Mouse (Mus musculus) hindbrain, embryonic 13.5 days (tissue): ENCODE data around the gene En1. TPM values are rescaled to one million over a fixed set of nuclear protein-coding genes. Genes with fewer than 3 reads are reported as not detected.

ENCODE experiments used
- ATAC-seq: fragments of 200-750 bp; cut with Nextera tagmentation; 2 replicates; pipeline ENCODE4 v1.8.0; 2017; ENCODE audit warnings: moderate TSS enrichment; ENCODE audit not compliant: low FRiP score
- H3K27ac ChIP-seq: fragments of 300-500 bp; sonication (generic); 2 replicates; pipeline ENCODE4 v1.5.1; 2015; ENCODE audit warnings: inconsistent platforms, mild to moderate bottlenecking, moderate library complexity
- H3K27me3 ChIP-seq: fragments of 300-500 bp; sonication (generic); 2 replicates; pipeline ENCODE4 v1.6.1; 2015; ENCODE audit warnings: mild to moderate bottlenecking, inconsistent platforms
- H3K36me3 ChIP-seq: fragments of 300-500 bp; sonication (generic); 2 replicates; pipeline ENCODE4 v1.6.1; 2015; ENCODE audit warnings: mild to moderate bottlenecking, inconsistent platforms
- H3K4me1 ChIP-seq: fragments of 300-500 bp; sonication (generic); replicated peaks from 2 replicates; pipeline ENCODE4 v1.6.1; 2015; ENCODE audit warnings: inconsistent platforms
- H3K4me2 ChIP-seq: fragments of 300-500 bp; sonication (generic); 2 replicates; pipeline ENCODE4 v1.6.1; 2015; ENCODE audit warnings: inconsistent platforms, mild to moderate bottlenecking, moderate library complexity
- H3K4me3 ChIP-seq: fragments of 300-500 bp; sonication (generic); 2 replicates; pipeline ENCODE4 v1.5.1; 2015; ENCODE audit warnings: mild to moderate bottlenecking, inconsistent platforms
- H3K9ac ChIP-seq: fragments of 300-500 bp; sonication (generic); 2 replicates; pipeline ENCODE4 v1.6.1; 2015; ENCODE audit warnings: mild to moderate bottlenecking, inconsistent platforms
- H3K9me3 ChIP-seq: fragments of 300-500 bp; sonication (generic); 2 replicates; pipeline ENCODE4 v1.6.1; 2016; ENCODE audit warnings: inconsistent platforms
- WGBS: fragments of 180-500 bp; shearing (Covaris S2); methylation state at CpG from one replicate; pipeline ENCODE4 v1.1.7; 2015; 5-methylcytosine and 5-hydroxymethylcytosine counted together
- polyA plus RNA-seq: library from polyadenylated mRNA; unstranded; fragments of >200 nt; fragmentation: Nextera tagmentation; extraction: Ambion mirVana; gene quantifications from 2 replicates; pipeline ENCODE4 v1.2.1, GENCODE M21; 2015

En1 gene
- polyA plus RNA-seq, 1 experiment from 2014 or later, result 4.0 TPM

GRCm38 (mm10) chr1:120593236-120593919 is 8.8 kb upstream of the En1 start:
- Histone ChIP-seq H3K4me1 (peaks cover 6% of the 10 kb centered on the region), H3K27ac (no peak overlapping the region), H3K4me2 (no peak overlapping the region), H3K27me3 (peaks cover 95% of the 10 kb centered on the region), H3K36me3 (no peaks in the 10 kb centered on the region), H3K4me3 (no peak overlapping the region), H3K9ac (no peak overlapping the region), H3K9me3 (no peaks in the 10 kb centered on the region)
- WGBS, result 14% methylated on average over 8 of the region's 8 CpGs
- ATAC-seq, result no peak

GRCm38 (mm10) chr1:120594603-120595002 is 7.6 kb upstream of the En1 start:
- Histone ChIP-seq H3K9me3 (no peaks in the 10 kb centered on the region), H3K9ac (no peak overlapping the region), H3K36me3 (no peaks in the 10 kb centered on the region), H3K27ac (no peak overlapping the region), H3K4me3 (no peak overlapping the region), H3K27me3 (peaks cover 97% of the 10 kb centered on the region), H3K4me2 (no peak overlapping the region), H3K4me1 (peaks cover 7% of the 10 kb centered on the region)
- ATAC-seq, result 0 out of 2 replicates have a peak, but pooled peaks have one; percentile 23
- WGBS, result 2% methylated on average over 8 of the region's 8 CpGs

- Histone ChIP-seq H3K36me3 (no peaks in the 10 kb centered on the region), H3K4me3 (peak overlapping the region; percentile 28), H3K9ac (no peak overlapping the region), H3K4me2 (peak overlapping the region; percentile 42), H3K9me3 (no peaks in the 10 kb centered on the region), H3K4me1 (peaks cover 12% of the 10 kb centered on the region), H3K27ac (no peak overlapping the region), H3K27me3 (peaks cover 100% of the 10 kb centered on the region)
- WGBS, result 4% methylated on average over 17 of the region's 17 CpGs
- ATAC-seq, result no peak
These were observed 6.6 kb upstream of the En1 start for GRCm38 (mm10) chr1:120595471-120596240.

GRCm38 (mm10) chr1:120596319-120596718 is 5.9 kb upstream of the En1 start:
- H3K36me3 ChIP-seq, result no peaks in the 10 kb centered on the region
- no peak overlapping the region for H3K27ac ChIP-seq
- WGBS, result under 1% methylated on average over 21 of the region's 21 CpGs
- peak overlapping the region; percentile 28 for H3K4me3 ChIP-seq
- peaks cover 9% of the 10 kb centered on the region for H3K4me1 ChIP-seq
- no peaks in the 10 kb centered on the region for H3K9me3 ChIP-seq
- H3K4me2 ChIP-seq, result peak overlapping the region; percentile 42
- ATAC-seq, result no peak
- peaks cover 100% of the 10 kb centered on the region for H3K27me3 ChIP-seq
- peak overlapping the region; percentile 58; the same call in 1 of the 2 replicates for H3K9ac ChIP-seq

- no peak overlapping the region for H3K9ac ChIP-seq
- ATAC-seq, result no peak
- H3K27me3 ChIP-seq, result peaks cover 98% of the 10 kb centered on the region
- no peak overlapping the region for H3K27ac ChIP-seq
- H3K9me3 ChIP-seq, result no peaks in the 10 kb centered on the region
- H3K4me3 ChIP-seq, result peak overlapping the region; percentile 28
- peak overlapping the region; percentile 42 for H3K4me2 ChIP-seq
- under 1% methylated on average over 19 of the region's 19 CpGs for WGBS
- H3K4me1 ChIP-seq, result peaks cover 9% of the 10 kb centered on the region
- H3K36me3 ChIP-seq, result no peaks in the 10 kb centered on the region
These were observed 5.4 kb upstream of the En1 start for GRCm38 (mm10) chr1:120596784-120597183.

GRCm38 (mm10) chr1:120597271-120597670 is 4.9 kb upstream of the En1 start:
- WGBS, result 1% methylated on average over 11 of the region's 11 CpGs
- no peak for ATAC-seq
- H3K4me2 ChIP-seq, result peak overlapping the region; percentile 42

GRCm38 (mm10) chr1:120598196-120598940 is 3.9 kb upstream of the En1 start:
- Histone ChIP-seq H3K9ac (peak overlapping the region; percentile 39), H3K4me1 (peaks cover 21% of the 10 kb centered on the region), H3K27ac (peak overlapping the region; percentile 70), H3K36me3 (no peaks in the 10 kb centered on the region), H3K4me2 (peak overlapping the region; percentile 42), H3K9me3 (no peaks in the 10 kb centered on the region), H3K27me3 (peaks cover 96% of the 10 kb centered on the region), H3K4me3 (peak overlapping the region; percentile 28)
- 1% methylated on average over 16 of the region's 16 CpGs for WGBS
- no peak for ATAC-seq

More at GRCm38 (mm10) chr1:120597271-120597670, 4.9 kb upstream of the En1 start:
- Histone ChIP-seq H3K9me3 (no peaks in the 10 kb centered on the region), H3K4me1 (peaks cover 12% of the 10 kb centered on the region), H3K27ac (peak overlapping the region; percentile 44; the same call in 1 of the 2 replicates), H3K27me3 (peaks cover 98% of the 10 kb centered on the region), H3K36me3 (no peaks in the 10 kb centered on the region), H3K9ac (peak overlapping the region; percentile 51), H3K4me3 (peak overlapping the region; percentile 28)

- Histone ChIP-seq H3K9ac (peak overlapping the region; percentile 40; the same call in 1 of the 2 replicates), H3K27ac (peak overlapping the region; percentile 70), H3K9me3 (no peaks in the 10 kb centered on the region), H3K4me2 (peak overlapping the region; percentile 42), H3K36me3 (no peaks in the 10 kb centered on the region), H3K4me1 (peaks cover 25% of the 10 kb centered on the region), H3K4me3 (peak overlapping the region; percentile 21), H3K27me3 (peaks cover 96% of the 10 kb centered on the region)
- WGBS, result 2% methylated on average over 25 of the region's 25 CpGs
- ATAC-seq, result no peak
These were observed 2.7 kb upstream of the En1 start for GRCm38 (mm10) chr1:120599321-120600148.

- no peaks in the 10 kb centered on the region for H3K36me3 ChIP-seq
- no peaks in the 10 kb centered on the region for H3K9me3 ChIP-seq
- peak overlapping the region; percentile 42 for H3K4me2 ChIP-seq
- H3K4me1 ChIP-seq, result peaks cover 25% of the 10 kb centered on the region
- peaks cover 96% of the 10 kb centered on the region for H3K27me3 ChIP-seq
- peak overlapping the region; percentile 21 for H3K4me3 ChIP-seq
- peak overlapping the region; percentile 70 for H3K27ac ChIP-seq
- under 1% methylated on average over 25 of the region's 25 CpGs for WGBS
- 0 out of 2 replicates have a peak overlapping the region, but pooled peaks have one; percentile 40 for H3K9ac ChIP-seq
- 0 out of 2 replicates have a peak, but pooled peaks have one; percentile 26 for ATAC-seq
These were observed 2.1 kb upstream of the En1 start for GRCm38 (mm10) chr1:120600149-120600445.

- H3K27me3 ChIP-seq, result peaks cover 96% of the 10 kb centered on the region
- peak overlapping the region; percentile 70 for H3K27ac ChIP-seq
- H3K4me2 ChIP-seq, result peak overlapping the region; percentile 42
These were observed 1.5 kb upstream of the En1 start for GRCm38 (mm10) chr1:120600516-120601252.

GRCm38 (mm10) chr1:120601253-120601836 is 873 bp upstream of the En1 start:
- Histone ChIP-seq H3K9ac (peak overlapping the region; percentile 56), H3K4me2 (peak overlapping the region; percentile 42)

More at GRCm38 (mm10) chr1:120600516-120601252, 1.5 kb upstream of the En1 start:
- no peaks in the 10 kb centered on the region for H3K9me3 ChIP-seq
- H3K9ac ChIP-seq, result peak overlapping the region; percentile 56
- ATAC-seq, result no peak
- under 1% methylated on average over 19 of the region's 19 CpGs for WGBS
- no peaks in the 10 kb centered on the region for H3K36me3 ChIP-seq
- peaks cover 25% of the 10 kb centered on the region for H3K4me1 ChIP-seq
- peak overlapping the region; percentile 47 for H3K4me3 ChIP-seq

More at GRCm38 (mm10) chr1:120601253-120601836, 873 bp upstream of the En1 start:
- Histone ChIP-seq H3K36me3 (no peaks in the 10 kb centered on the region), H3K27me3 (peaks cover 96% of the 10 kb centered on the region), H3K4me3 (peak overlapping the region; percentile 47), H3K4me1 (peaks cover 24% of the 10 kb centered on the region), H3K27ac (no peak overlapping the region), H3K9me3 (no peaks in the 10 kb centered on the region)
- ATAC-seq, result no peak
- 2% methylated on average over 16 of the region's 16 CpGs for WGBS
